8 mouse cellular contexts compared by ENCODE assay signal in genomic region chr13:94976219-94977186, GRCm38 (mm10). TPM values are rescaled to one million over a fixed set of nuclear protein-coding genes. Genes with fewer than 3 reads are reported as not detected.
DNase-seq lines count a peak whose midpoint lies in the region; ATAC-seq lines count a peak whose summit lies in the region.

Gene Wdr41 (plus strand): TSS chr13:94976344.

- H3K4me2 ChIP-seq in hindbrain, embryonic 15.5 days, result peak within 1 kb of the TSS; percentile 59

- H3K9ac ChIP-seq in hindbrain, embryonic 15.5 days, result peak within 1 kb of the TSS; percentile 96

- no peaks in the 10 kb centered on the region for H3K27me3 ChIP-seq in hindbrain, embryonic 15.5 days

- H3K4me1 ChIP-seq in hindbrain, embryonic 15.5 days (replicated peaks), result peaks cover 15% of the 10 kb centered on the region

- peak within 1 kb of the TSS; percentile 99 for H3K27ac ChIP-seq in hindbrain, embryonic 15.5 days (replicated peaks)

- H3K36me3 ChIP-seq in hindbrain, embryonic 15.5 days, result peaks cover 3% of the 10 kb centered on the region

- 2% methylated on average over 67 of the region's 68 CpGs for WGBS in hindbrain, embryonic 15.5 days

- peak; percentile 89 for DNase-seq in T-cell, adult 2 months (ENCODE audit: low spot score)
- peak; percentile 91 to 94 for DNase-seq in cerebellum, postnatal 36 days
- peak; percentile 88 to 94 for DNase-seq in frontal cortex, postnatal 36 days (ENCODE audit: low spot score in 2 of 2)
- DNase-seq in left cerebral cortex, adult 11 months (ENCODE audit: low spot score), result peak; percentile 91
- peak; percentile 93 to 95 for DNase-seq in lung, postnatal 4 days
- peak; percentile 91 for DNase-seq in retina, postnatal 7 days (ENCODE audit: low read depth, low spot score)
- peak; percentile 84 for DNase-seq in urinary bladder, adult 2 months (ENCODE audit: low spot score)

- no peaks in the 10 kb centered on the region for H3K9me3 ChIP-seq in hindbrain, embryonic 15.5 days

- peak; percentile 97 for ATAC-seq in hindbrain, embryonic 15.5 days (ENCODE audit: low FRiP score, low read depth)

- H3K4me3 ChIP-seq in hindbrain, embryonic 15.5 days, result peak within 1 kb of the TSS; percentile 89

RNA-seq across cellular contexts. Expression of gene Wdr41, which starts in this region (rescaled TPM):
- polyA plus RNA-seq in hindbrain, embryonic 15.5 days (2015; fragmentation: Nextera tagmentation; extraction: Ambion mirVana), result 26.8 and 28.6 TPM in 2 replicates
- polyA plus RNA-seq in urinary bladder, adult 2 months (2012; rRNA removed), result 20.0 and 20.2 TPM in 2 replicates

Comparison
In these comparisons a context has a peak if more than half of its experiments do, and no peak if none do; other contexts are left out.
1. Peak in every context shown above with its lines: DNase-seq, ATAC-seq, H3K4me3 ChIP-seq and H3K27ac ChIP-seq.